Mouse (Mus musculus) liver, embryonic 14 days (tissue): ENCODE measurements around the gene Sytl5. TPM values are rescaled to one million over a fixed set of nuclear protein-coding genes. Genes with fewer than 3 reads are reported as not detected.

ENCODE experiments used
- polyA plus RNA-seq: library from polyadenylated mRNA; depleted of rRNA; stranded (reverse); fragments of >200 nt; gene quantifications from 2 replicates; pipeline ENCODE4 v1.2.3, GENCODE M21; 2012; rRNA removed

Sytl5 gene
- 0.50 and 0.63 TPM in 2 replicates for polyA plus RNA-seq

DNA sequence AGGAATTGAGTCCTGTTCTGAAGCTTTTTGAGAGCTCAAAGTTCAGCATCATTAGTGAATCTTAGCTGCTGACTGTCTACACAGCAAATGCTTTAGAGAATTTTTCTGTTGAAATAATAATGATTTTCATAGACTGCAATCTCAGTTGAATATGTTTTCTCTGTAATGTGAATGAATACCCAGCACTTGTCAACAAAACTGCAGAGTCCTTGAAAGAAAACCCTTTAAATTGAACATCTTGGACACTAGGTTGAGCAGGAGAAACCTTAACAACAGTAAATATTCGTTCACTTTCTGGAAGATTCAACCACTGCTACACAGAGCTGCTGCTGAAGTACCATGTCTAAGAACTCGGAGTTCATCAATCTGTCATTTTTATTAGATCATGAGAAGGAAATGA lies at the start of gene Sytl5:
Sytl5 (plus strand) TSS at position 301 of the 400 bp plus-strand sequence.

DNA sequence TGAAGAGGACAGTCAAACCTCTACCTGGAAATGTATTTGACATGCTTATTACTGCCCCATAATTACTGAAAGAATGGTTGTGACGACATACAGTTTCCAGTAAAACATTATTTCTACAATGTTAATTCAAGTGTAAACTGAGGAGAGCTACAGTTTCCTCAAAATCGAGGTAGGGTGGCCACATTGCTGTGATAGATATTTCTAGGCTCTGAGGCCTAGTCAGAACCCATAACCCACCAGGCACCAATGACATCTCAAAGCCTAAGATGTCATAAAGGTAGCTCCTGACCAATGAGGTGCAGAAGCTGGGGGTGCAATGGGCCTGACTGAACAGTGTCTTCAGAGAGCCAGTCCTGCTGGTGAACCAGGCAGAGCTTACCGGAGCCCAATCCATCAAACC lies 38.8 kb upstream of the Sytl5 start, which contains the start of gene Hypm:
Hypm (plus strand) TSS at position 301 of the 400 bp plus-strand sequence.

DNA sequence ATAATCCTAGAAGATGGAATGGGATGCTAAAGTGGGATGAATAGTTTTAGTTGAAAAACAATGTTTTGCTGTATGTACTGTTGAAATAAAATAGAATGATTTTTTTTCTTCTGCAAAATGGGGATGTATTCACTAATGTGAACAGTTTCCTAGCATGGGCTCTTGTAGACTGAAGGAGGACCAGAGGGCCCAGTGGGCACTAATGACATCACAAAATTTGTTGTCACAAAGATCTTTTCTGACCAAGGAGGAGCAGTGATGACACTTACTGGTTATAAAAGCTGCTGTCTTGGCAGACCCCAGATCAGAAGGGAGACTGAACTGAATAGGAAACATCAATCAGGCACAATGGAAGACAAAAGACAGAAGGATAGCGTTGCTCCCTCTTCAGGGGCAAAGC lies 36.0 kb upstream of the Sytl5 start, which contains the start of gene H2al3:
H2al3 (plus strand) TSS at position 301 of the 400 bp plus-strand sequence.

Other genes with a start within 250 kb of the Sytl5 start
- gene Dynlt3, start 222.6 kb upstream of the Sytl5 start, polyA plus RNA-seq, result 15.2 and 15.3 TPM in 2 replicates
- gene Hypm, start 38.7 kb upstream of the Sytl5 start, polyA plus RNA-seq, result 0.05 and 0.07 TPM in 2 replicates
- gene H2al3, start 35.9 kb upstream of the Sytl5 start, polyA plus RNA-seq, result 0.06 TPM in 1 of 2 replicates, not detected in the other
- gene Srpx, start 232.1 kb downstream of the Sytl5 start, polyA plus RNA-seq, result 0.46 and 0.96 TPM in 2 replicates